Mouse (Mus musculus): Measurements from ENCODE around the gene Rnh1. TPM values are rescaled to one million over a fixed set of nuclear protein-coding genes. Genes with fewer than 3 reads are reported as not detected.

The Rnh1 gene
- polyA plus RNA-seq, 1 experiment from 2014 or later, result 116 TPM

- no peaks in the 10 kb centered on the region; the same call in 1 of the 2 replicates for H3K27me3 ChIP-seq (ENCODE audit: control insufficient read depth, insufficient read depth, low read length)
- 92% methylated on average over 11 of the region's 11 CpGs for WGBS
- ATAC-seq (ENCODE audit: insufficient number of reproducible peaks, insufficient read depth, low FRiP score, low read depth), result no peak
- peak within 1 kb of the TSS; percentile 96 for H3K4me2 ChIP-seq (ENCODE audit: low read length)
- H3K27ac ChIP-seq (replicated peaks in 1 of 2; ENCODE audit: control insufficient read depth in 1 of 2, insufficient read depth in 1 of 2, low read depth in 2 of 2, low read length in 2 of 2), result peak within 1 kb of the TSS in 1 of 2 experiments; percentile 43; a peak in 1 of 4 replicates
- 0 out of 2 replicates have a peak, but pooled peaks cover 8% of the 10 kb centered on the region for H3K36me3 ChIP-seq (ENCODE audit: control insufficient read depth, insufficient read depth, low read length)
- peak within 1 kb of the TSS; percentile 58 to 61; a peak in 2 of 4 replicates for H3K4me3 ChIP-seq (ENCODE audit: control insufficient read depth in 1 of 2, insufficient read depth in 1 of 2, low read depth in 1 of 2, low read length in 2 of 2)
- peak within 1 kb of the TSS; percentile 68; the same call in 1 of the 2 replicates for H3K9ac ChIP-seq (ENCODE audit: low read length)
- peaks cover 9 to 17% of the 10 kb centered on the region in 2 experiments for H3K4me1 ChIP-seq (ENCODE audit: control insufficient read depth in 2 of 2, insufficient read depth in 2 of 2, low read length in 2 of 2)
- no peaks in the 10 kb centered on the region for H3K9me3 ChIP-seq (ENCODE audit: control insufficient read depth, low read length)
Observed at GRCm38 (mm10) chr7:141213605-141214235, 41.1 kb upstream of the Rnh1 start, which contains the start of gene Lmntd2. TSS of gene Lmntd2 (minus strand) at chr7:141214080.

- Histone ChIP-seq H3K36me3 (ENCODE audit: control insufficient read depth, insufficient read depth, low read length) (0 out of 2 replicates have a peak, but pooled peaks cover 4% of the 10 kb centered on the region), H3K4me1 (ENCODE audit: control insufficient read depth in 2 of 2, insufficient read depth in 2 of 2, low read length in 2 of 2) (peaks cover 9 to 17% of the 10 kb centered on the region in 2 experiments), H3K27ac (replicated peaks in 1 of 2; ENCODE audit: control insufficient read depth in 1 of 2, insufficient read depth in 1 of 2, low read depth in 2 of 2, low read length in 2 of 2) (no peak overlapping the region), H3K9ac (ENCODE audit: low read length) (no peak overlapping the region), H3K4me3 (ENCODE audit: control insufficient read depth in 1 of 2, insufficient read depth in 1 of 2, low read depth in 1 of 2, low read length in 2 of 2) (no peak overlapping the region), H3K4me2 (ENCODE audit: low read length) (no peak overlapping the region), H3K9me3 (ENCODE audit: control insufficient read depth, low read length) (no peaks in the 10 kb centered on the region), H3K27me3 (ENCODE audit: control insufficient read depth, insufficient read depth, low read length) (no peaks in the 10 kb centered on the region; the same call in 1 of the 2 replicates)
- 87% methylated on average over 3 of the region's 3 CpGs for WGBS
- no peak for ATAC-seq (ENCODE audit: insufficient number of reproducible peaks, insufficient read depth, low FRiP score, low read depth)
Observed at GRCm38 (mm10) chr7:141213133-141213532, 40.5 kb upstream of the Rnh1 start.

GRCm38 (mm10) chr7:141210606-141211131 is 38.0 kb upstream of the Rnh1 start:
- no peaks in the 10 kb centered on the region; the same call in 1 of the 2 replicates for H3K27me3 ChIP-seq (ENCODE audit: control insufficient read depth, insufficient read depth, low read length)
- 87% methylated on average over 14 of the region's 14 CpGs for WGBS
- no peak overlapping the region for H3K27ac ChIP-seq (replicated peaks in 1 of 2; ENCODE audit: control insufficient read depth in 1 of 2, insufficient read depth in 1 of 2, low read depth in 2 of 2, low read length in 2 of 2)
- peaks cover 4 to 7% of the 10 kb centered on the region in 2 experiments; a peak in 3 of 4 replicates for H3K4me1 ChIP-seq (ENCODE audit: control insufficient read depth in 2 of 2, insufficient read depth in 2 of 2, low read length in 2 of 2)
- no peak overlapping the region for H3K9ac ChIP-seq (ENCODE audit: low read length)
- H3K9me3 ChIP-seq (ENCODE audit: control insufficient read depth, low read length), result no peaks in the 10 kb centered on the region
- no peaks in the 10 kb centered on the region for H3K36me3 ChIP-seq (ENCODE audit: control insufficient read depth, insufficient read depth, low read length)
- no peak overlapping the region for H3K4me3 ChIP-seq (ENCODE audit: control insufficient read depth in 1 of 2, insufficient read depth in 1 of 2, low read depth in 1 of 2, low read length in 2 of 2)
- ATAC-seq (ENCODE audit: insufficient number of reproducible peaks, insufficient read depth, low FRiP score, low read depth), result no peak
- H3K4me2 ChIP-seq (ENCODE audit: low read length), result no peak overlapping the region

GRCm38 (mm10) chr7:141210137-141210536 is 37.5 kb upstream of the Rnh1 start:
- Histone ChIP-seq H3K27me3 (ENCODE audit: control insufficient read depth, insufficient read depth, low read length) (no peaks in the 10 kb centered on the region; the same call in 1 of the 2 replicates), H3K9me3 (ENCODE audit: control insufficient read depth, low read length) (no peaks in the 10 kb centered on the region), H3K4me2 (ENCODE audit: low read length) (no peak overlapping the region), H3K4me1 (ENCODE audit: control insufficient read depth in 2 of 2, insufficient read depth in 2 of 2, low read length in 2 of 2) (peaks cover 3 to 5% of the 10 kb centered on the region in 2 experiments; a peak in 3 of 4 replicates), H3K4me3 (ENCODE audit: control insufficient read depth in 1 of 2, insufficient read depth in 1 of 2, low read depth in 1 of 2, low read length in 2 of 2) (no peak overlapping the region), H3K27ac (replicated peaks in 1 of 2; ENCODE audit: control insufficient read depth in 1 of 2, insufficient read depth in 1 of 2, low read depth in 2 of 2, low read length in 2 of 2) (no peak overlapping the region), H3K36me3 (ENCODE audit: control insufficient read depth, insufficient read depth, low read length) (no peaks in the 10 kb centered on the region), H3K9ac (ENCODE audit: low read length) (no peak overlapping the region)
- WGBS, result 66% methylated on average over 12 of the region's 12 CpGs
- no peak for ATAC-seq (ENCODE audit: insufficient number of reproducible peaks, insufficient read depth, low FRiP score, low read depth)

- Histone ChIP-seq H3K27ac (replicated peaks in 1 of 2; ENCODE audit: control insufficient read depth in 1 of 2, insufficient read depth in 1 of 2, low read depth in 2 of 2, low read length in 2 of 2) (no peak overlapping the region), H3K27me3 (ENCODE audit: control insufficient read depth, insufficient read depth, low read length) (no peaks in the 10 kb centered on the region; the same call in 1 of the 2 replicates), H3K36me3 (ENCODE audit: control insufficient read depth, insufficient read depth, low read length) (no peaks in the 10 kb centered on the region), H3K9me3 (ENCODE audit: control insufficient read depth, low read length) (no peaks in the 10 kb centered on the region), H3K4me2 (ENCODE audit: low read length) (no peak overlapping the region), H3K9ac (ENCODE audit: low read length) (no peak overlapping the region), H3K4me1 (ENCODE audit: control insufficient read depth in 2 of 2, insufficient read depth in 2 of 2, low read length in 2 of 2) (no peaks in the 10 kb centered on the region), H3K4me3 (ENCODE audit: control insufficient read depth in 1 of 2, insufficient read depth in 1 of 2, low read depth in 1 of 2, low read length in 2 of 2) (no peak overlapping the region)
- 60% methylated on average over 3 of the region's 3 CpGs for WGBS
- no peak for ATAC-seq (ENCODE audit: insufficient number of reproducible peaks, insufficient read depth, low FRiP score, low read depth)
Observed at GRCm38 (mm10) chr7:141209526-141209925, 36.9 kb upstream of the Rnh1 start.

GRCm38 (mm10) chr7:141206182-141206937 is 33.7 kb upstream of the Rnh1 start:
- 91% methylated on average over 18 of the region's 18 CpGs for WGBS
- ATAC-seq (ENCODE audit: insufficient number of reproducible peaks, insufficient read depth, low FRiP score, low read depth), result no peak
- H3K27ac ChIP-seq (replicated peaks in 1 of 2; ENCODE audit: control insufficient read depth in 1 of 2, insufficient read depth in 1 of 2, low read depth in 2 of 2, low read length in 2 of 2), result no peak overlapping the region
- no peaks in the 10 kb centered on the region for H3K9me3 ChIP-seq (ENCODE audit: control insufficient read depth, low read length)
- H3K9ac ChIP-seq (ENCODE audit: low read length), result no peak overlapping the region
- no peak overlapping the region for H3K4me3 ChIP-seq (ENCODE audit: control insufficient read depth in 1 of 2, insufficient read depth in 1 of 2, low read depth in 1 of 2, low read length in 2 of 2)
- no peaks in the 10 kb centered on the region for H3K4me1 ChIP-seq (ENCODE audit: control insufficient read depth in 2 of 2, insufficient read depth in 2 of 2, low read length in 2 of 2)
- no peak overlapping the region for H3K4me2 ChIP-seq (ENCODE audit: low read length)
- H3K27me3 ChIP-seq (ENCODE audit: control insufficient read depth, insufficient read depth, low read length), result no peaks in the 10 kb centered on the region; the same call in 1 of the 2 replicates
- H3K36me3 ChIP-seq (ENCODE audit: control insufficient read depth, insufficient read depth, low read length), result no peaks in the 10 kb centered on the region

GRCm38 (mm10) chr7:141205504-141205903 is 32.8 kb upstream of the Rnh1 start:
- H3K4me2 ChIP-seq (ENCODE audit: low read length), result no peak overlapping the region
- H3K9ac ChIP-seq (ENCODE audit: low read length), result no peak overlapping the region

More at GRCm38 (mm10) chr7:141205504-141205903, 32.8 kb upstream of the Rnh1 start:
- ATAC-seq (ENCODE audit: insufficient number of reproducible peaks, insufficient read depth, low FRiP score, low read depth), result no peak
- WGBS, result 90% methylated on average over 5 of the region's 5 CpGs
- Histone ChIP-seq H3K9me3 (ENCODE audit: control insufficient read depth, low read length) (no peaks in the 10 kb centered on the region), H3K4me3 (ENCODE audit: control insufficient read depth in 1 of 2, insufficient read depth in 1 of 2, low read depth in 1 of 2, low read length in 2 of 2) (no peak overlapping the region), H3K27ac (replicated peaks in 1 of 2; ENCODE audit: control insufficient read depth in 1 of 2, insufficient read depth in 1 of 2, low read depth in 2 of 2, low read length in 2 of 2) (no peak overlapping the region), H3K4me1 (ENCODE audit: control insufficient read depth in 2 of 2, insufficient read depth in 2 of 2, low read length in 2 of 2) (no peaks in the 10 kb centered on the region), H3K27me3 (ENCODE audit: control insufficient read depth, insufficient read depth, low read length) (no peaks in the 10 kb centered on the region; the same call in 1 of the 2 replicates), H3K36me3 (ENCODE audit: control insufficient read depth, insufficient read depth, low read length) (no peaks in the 10 kb centered on the region)
